Mouse (Mus musculus) limb, embryonic 11.5 days (tissue): ENCODE results near the gene Gpr155. TPM values are rescaled to one million over a fixed set of nuclear protein-coding genes. Genes with fewer than 3 reads are reported as not detected.
A peak's percentile ranks its signal among the peaks of the same experiment; 100 is the strongest.

ENCODE experiments used
- ATAC-seq: fragments of 200-750 bp; cut with Nextera tagmentation; 2 replicates; pipeline ENCODE4 v1.8.0; 2017; ENCODE audit warnings: low read depth; ENCODE audit not compliant: insufficient number of reproducible peaks, low FRiP score, low TSS enrichment
- DNase-seq: peaks from one replicate; pipeline ENCODE4 v3.0.0-alpha.2; 2015; ENCODE audit warnings: low spot score
- H3K27ac ChIP-seq: fragments of 300-500 bp; sonication (generic); replicated peaks from 2 replicates; pipeline ENCODE4 v1.5.1; 2014; ENCODE audit warnings: low read depth, mild to moderate bottlenecking, low read length
- H3K27me3 ChIP-seq: fragments of 300-500 bp; sonication (generic); 2 replicates; pipeline ENCODE4 v1.6.1; 2014; ENCODE audit warnings: mild to moderate bottlenecking, low read length, mixed read lengths; ENCODE audit not compliant: control insufficient read depth, insufficient read depth
- H3K36me3 ChIP-seq: fragments of 300-500 bp; sonication (generic); 2 replicates; pipeline ENCODE4 v1.6.1; 2014; ENCODE audit warnings: mild to moderate bottlenecking, low read length, moderate library complexity, mixed read lengths; ENCODE audit not compliant: control insufficient read depth, insufficient read depth
- H3K4me1 ChIP-seq: fragments of 300-500 bp; sonication (generic); 2 replicates; pipeline ENCODE4 v1.6.1; 2014; ENCODE audit warnings: low read length, mixed read lengths; ENCODE audit not compliant: control insufficient read depth, insufficient read depth
- H3K4me2 ChIP-seq: fragments of 300-500 bp; sonication (generic); 2 replicates; pipeline ENCODE4 v1.6.1; 2014; ENCODE audit warnings: low read depth, mild to moderate bottlenecking, moderate library complexity; ENCODE audit not compliant: severe bottlenecking
- H3K4me3 ChIP-seq: fragments of 300-500 bp; sonication (generic); 2 replicates; pipeline ENCODE4 v1.5.1; 2014; ENCODE audit warnings: low read depth, low read length
- H3K9ac ChIP-seq: fragments of 300-500 bp; sonication (generic); 2 replicates; pipeline ENCODE4 v1.6.1; 2014; ENCODE audit warnings: mild to moderate bottlenecking, low read length
- H3K9me3 ChIP-seq: fragments of 300-500 bp; sonication (generic); 2 replicates; pipeline ENCODE4 v1.6.1; 2016; ENCODE audit warnings: low read length; ENCODE audit not compliant: control insufficient read depth
- WGBS: fragments of 180-500 bp; shearing (Covaris S2); extraction: QIAGEN DNeasy Blood & Tissue Kit; methylation state at CpG from one replicate; pipeline ENCODE4 v1.1.7; 2014; 5-methylcytosine and 5-hydroxymethylcytosine counted together
- polyA plus RNA-seq: library from polyadenylated mRNA; unstranded; fragments of >200 nt; fragmentation: Nextera tagmentation; extraction: Ambion mirVana; gene quantifications from 2 replicates; pipeline ENCODE4 v1.2.1, GENCODE M21; 2014

The Gpr155 gene
- polyA plus RNA-seq, 1 experiment from 2014 or later: 3.7 TPM

GRCm38 (mm10) chr2:73312152-73313116 lies 73.9 kb downstream of the Gpr155 start, which contains the start of the genes Scrn3 and Cir1:
Scrn3 (plus strand) TSS chr2:73312601.
Cir1 (minus strand) TSS chr2:73312701.
- Histone ChIP-seq H3K4me1 (no peaks in the 10 kb centered on the region), H3K36me3 (peaks cover 8% of the 10 kb centered on the region), H3K9me3 (no peaks in the 10 kb centered on the region), H3K9ac (peak within 1 kb of the TSS; percentile 71), H3K4me3 (peak within 1 kb of the TSS; percentile 84), H3K27me3 (no peaks in the 10 kb centered on the region), H3K27ac (peak within 1 kb of the TSS; percentile 43), H3K4me2 (peak within 1 kb of the TSS; percentile 79)
- DNase-seq (peak; percentile 94), ATAC-seq (peak; percentile 93)
- under 1% methylated on average over 64 of the region's 64 CpGs for WGBS

GRCm38 (mm10) chr2:73306006-73306405 lies 80.4 kb downstream of the Gpr155 start:
- no peak for ATAC-seq

GRCm38 (mm10) chr2:73304506-73304905 lies 81.9 kb downstream of the Gpr155 start:
- WGBS: 94% methylated on average over 5 of the region's 5 CpGs
- H3K36me3 ChIP-seq: peaks cover 8% of the 10 kb centered on the region
- no peak overlapping the region for H3K4me3 ChIP-seq
- no peaks in the 10 kb centered on the region for H3K27me3 ChIP-seq
- no peak for ATAC-seq
- no peak overlapping the region for H3K4me2 ChIP-seq
- H3K4me1 ChIP-seq: no peaks in the 10 kb centered on the region
- H3K9me3 ChIP-seq: no peaks in the 10 kb centered on the region
- no peak overlapping the region for H3K27ac ChIP-seq
- no peak for DNase-seq
- H3K9ac ChIP-seq: no peak overlapping the region

More at GRCm38 (mm10) chr2:73306006-73306405, 80.4 kb downstream of the Gpr155 start:
- 93% methylated on average over 7 of the region's 7 CpGs for WGBS
- Histone ChIP-seq H3K27me3 (no peaks in the 10 kb centered on the region), H3K36me3 (peaks cover 11% of the 10 kb centered on the region), H3K27ac (no peak overlapping the region), H3K9ac (no peak overlapping the region), H3K4me1 (no peaks in the 10 kb centered on the region), H3K4me2 (no peak overlapping the region), H3K4me3 (no peak overlapping the region), H3K9me3 (no peaks in the 10 kb centered on the region)
- no peak for DNase-seq

GRCm38 (mm10) chr2:73302722-73303121 lies 83.7 kb downstream of the Gpr155 start:
- Histone ChIP-seq H3K4me2 (no peak overlapping the region), H3K9me3 (no peaks in the 10 kb centered on the region), H3K9ac (no peak overlapping the region), H3K36me3 (peaks cover 3% of the 10 kb centered on the region; the same call in 1 of the 2 replicates), H3K27ac (no peak overlapping the region), H3K4me3 (no peak overlapping the region), H3K4me1 (no peaks in the 10 kb centered on the region), H3K27me3 (no peaks in the 10 kb centered on the region)
- ATAC-seq: no peak
- 95% methylated on average over 9 of the region's 9 CpGs for WGBS
- DNase-seq: no peak

GRCm38 (mm10) chr2:73301979-73302378 lies 84.4 kb downstream of the Gpr155 start:
- H3K27ac ChIP-seq: no peak overlapping the region
- no peak overlapping the region for H3K4me3 ChIP-seq
- H3K9ac ChIP-seq: no peak overlapping the region
- DNase-seq (no peak), ATAC-seq (no peak)
- H3K4me2 ChIP-seq: no peak overlapping the region
- no peaks in the 10 kb centered on the region for H3K27me3 ChIP-seq
- no peaks in the 10 kb centered on the region for H3K4me1 ChIP-seq
- peaks cover 3% of the 10 kb centered on the region; the same call in 1 of the 2 replicates for H3K36me3 ChIP-seq
- 71% methylated on average over 1 of the region's 1 CpGs for WGBS
- H3K9me3 ChIP-seq: no peaks in the 10 kb centered on the region

- Histone ChIP-seq H3K36me3 (no peaks in the 10 kb centered on the region; the same call in 1 of the 2 replicates), H3K27me3 (no peaks in the 10 kb centered on the region), H3K4me2 (no peak overlapping the region), H3K4me1 (no peaks in the 10 kb centered on the region), H3K9ac (no peak overlapping the region), H3K4me3 (no peak overlapping the region), H3K9me3 (no peaks in the 10 kb centered on the region), H3K27ac (no peak overlapping the region)
- no peak for DNase-seq
- no peak for ATAC-seq
- WGBS: 90% methylated on average over 3 of the region's 3 CpGs
Observed at GRCm38 (mm10) chr2:73298841-73299240, 87.5 kb downstream of the Gpr155 start.

GRCm38 (mm10) chr2:73298154-73298553 lies 88.2 kb downstream of the Gpr155 start:
- ATAC-seq (no peak), DNase-seq (no peak)
- Histone ChIP-seq H3K27ac (no peak overlapping the region), H3K4me1 (no peaks in the 10 kb centered on the region), H3K9me3 (no peaks in the 10 kb centered on the region), H3K27me3 (no peaks in the 10 kb centered on the region), H3K36me3 (no peaks in the 10 kb centered on the region; the same call in 1 of the 2 replicates), H3K4me3 (no peak overlapping the region), H3K9ac (no peak overlapping the region), H3K4me2 (no peak overlapping the region)
- 84% methylated on average over 7 of the region's 7 CpGs for WGBS

- Histone ChIP-seq H3K36me3 (no peaks in the 10 kb centered on the region; the same call in 1 of the 2 replicates), H3K27me3 (no peaks in the 10 kb centered on the region), H3K4me3 (no peak overlapping the region), H3K4me2 (no peak overlapping the region), H3K27ac (no peak overlapping the region), H3K4me1 (no peaks in the 10 kb centered on the region), H3K9me3 (no peaks in the 10 kb centered on the region), H3K9ac (no peak overlapping the region)
- ATAC-seq (no peak), DNase-seq (no peak)
- WGBS: 81% methylated on average over 7 of the region's 7 CpGs
Observed at GRCm38 (mm10) chr2:73295023-73295422, 91.3 kb downstream of the Gpr155 start.
